Mouse (Mus musculus) Patski (cell line): ENCODE measurements around the gene Prpf38a. TPM values are rescaled to one million over a fixed set of nuclear protein-coding genes. Genes with fewer than 3 reads are reported as not detected.

Source experiments
- ATAC-seq: fragments of 100-300 bp; one replicate; pipeline ENCODE4 v1.8.0; 2021
- CTCF ChIA-PET: fragments of 350-600 bp; sonication (Branson Sonifier 250); formaldehyde crosslinking; loops from one replicate; lab custom pipeline; 2022; ENCODE audit warnings: inconsistent platforms; lab: Charles Lee
- POLR2A ChIA-PET: fragments of 350-600 bp; sonication (Branson Sonifier 250); formaldehyde crosslinking; loops from one replicate; lab custom pipeline; 2022; ENCODE audit warnings: antibody characterized with exemption, inconsistent platforms; lab: Charles Lee
- DNase-seq: peaks from one replicate; pipeline ENCODE4 v3.0.0-alpha.2; 2011; ENCODE audit warnings: low read depth, low spot score
- H3K27me3 ChIP-seq: fragments of 371-371 bp; one replicate; pipeline ENCODE4 v1.5.1; 2021
- CTCF ChIP-seq: fragments of 100-300 bp; IDR thresholded peaks from one replicate; pipeline ENCODE4 v1.5.1; 2021
- in situ Hi-C: fragments of 300-500 bp; cut with MboI; formaldehyde crosslinking; loops from 3 replicates; pipeline ENCODE4 v1.11.1; 2018; ENCODE audit warnings: low pct_unique_long_range_greater_than_20kb, mixed read lengths
- polyA plus RNA-seq: library from polyadenylated mRNA; unstranded; gene quantifications from one replicate; pipeline ENCODE4 v1.2.3, GENCODE M21; 2021

Prpf38a gene
- 37.3 TPM for polyA plus RNA-seq

DNA sequence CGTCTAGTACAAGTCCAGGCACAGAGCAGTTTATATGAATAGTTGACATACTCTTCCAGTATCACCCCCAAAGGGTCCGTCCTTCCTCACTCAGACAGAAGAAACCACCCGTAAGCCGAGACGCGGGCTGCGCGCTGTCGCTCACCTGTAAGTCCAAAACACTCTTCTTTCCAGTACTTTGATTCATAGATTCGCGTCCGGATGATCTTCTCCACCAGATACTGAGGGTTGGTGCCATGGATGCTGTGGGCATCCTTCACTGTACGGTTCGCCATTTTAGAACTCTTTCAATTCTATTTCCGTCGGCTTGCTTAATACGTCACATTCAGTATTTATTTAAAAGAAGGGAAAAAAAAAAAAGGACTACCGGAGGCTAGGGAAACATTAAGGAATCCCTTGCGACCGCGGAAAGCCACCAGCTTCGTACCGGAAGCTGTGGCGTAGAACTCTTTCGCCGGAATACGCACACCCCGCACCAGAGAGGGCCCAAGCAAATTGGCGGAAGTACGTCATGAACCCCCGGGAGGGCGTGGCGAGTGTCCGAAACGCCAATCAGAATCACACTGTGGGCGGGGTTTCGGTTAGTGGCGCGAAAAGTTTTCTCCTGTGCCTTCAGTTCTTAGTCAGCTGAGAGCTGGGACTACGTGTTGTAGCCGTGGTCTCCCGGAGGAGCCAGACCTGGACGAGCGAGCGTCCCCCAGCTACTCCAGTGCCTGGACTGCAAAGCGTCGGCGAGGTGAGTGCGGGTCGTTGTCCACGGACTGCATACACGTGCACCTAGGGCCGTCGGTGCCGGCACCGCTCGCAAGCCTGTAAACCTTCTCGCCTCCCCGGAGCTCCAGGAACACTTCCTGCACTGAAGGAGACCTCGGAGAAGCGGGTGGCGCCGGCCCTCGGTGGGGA is at the start of gene Prpf38a, which contains the start of gene Orc1:
Gene Prpf38a (minus strand): TSS at position 497 of the 903 bp plus-strand sequence.
Gene Orc1 (plus strand): TSS at position 584 of the 903 bp plus-strand sequence.
- in situ Hi-C loops: no loop called here
- peak; percentile 88 for DNase-seq
- no peak for TF ChIP-seq CTCF
- ChIA-PET CTCF (no interaction called here), POLR2A (no interaction called here)
- H3K27me3 ChIP-seq: no peaks in the 10 kb centered on the region
- peak; percentile 72 for ATAC-seq

DNA sequence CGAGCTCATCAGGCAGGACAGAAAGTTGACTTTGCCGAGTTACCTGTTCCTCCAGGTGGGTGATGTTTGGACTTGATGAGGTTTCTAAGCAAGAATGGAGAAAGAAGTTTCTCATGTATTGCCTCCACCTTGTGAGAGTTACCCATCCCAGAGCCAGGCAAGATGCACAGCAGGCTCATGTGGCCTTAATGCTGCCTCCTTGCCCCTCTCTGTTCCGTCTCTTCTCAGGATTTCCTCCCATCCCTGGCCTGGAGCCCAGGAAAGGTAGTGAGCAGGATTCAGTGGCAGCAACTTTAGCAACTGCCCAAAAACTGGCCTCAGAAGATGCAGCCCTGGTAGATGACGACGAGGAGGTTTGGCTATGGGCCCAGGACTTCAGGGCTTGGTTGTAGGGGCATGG is 47.9 kb upstream of the Prpf38a start:
- in situ Hi-C loops: no loop called here
- no peak for DNase-seq
- POLR2A ChIA-PET: no interaction called here

DNA sequence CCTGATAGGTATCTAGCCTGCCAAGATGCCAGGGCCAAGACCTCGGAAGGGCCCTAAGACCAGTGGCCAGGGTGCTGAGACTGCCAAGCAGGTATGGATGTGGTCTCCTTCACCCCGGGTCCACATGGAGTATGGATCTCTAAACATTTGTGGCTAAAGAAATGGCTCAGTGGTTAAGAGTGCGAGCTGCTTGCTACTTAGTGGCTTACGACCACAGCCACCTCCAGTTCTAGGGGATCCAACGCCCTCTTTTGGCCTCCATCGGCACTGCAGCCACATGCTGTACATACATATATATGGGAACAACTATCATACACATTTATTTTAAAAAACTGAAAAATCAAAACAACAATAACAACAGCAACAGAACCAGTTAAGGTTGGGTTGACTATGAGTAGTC is 42.4 kb upstream of the Prpf38a start:
- in situ Hi-C loops: no loop called here
- H3K27me3 ChIP-seq: no peaks in the 10 kb centered on the region
- DNase-seq (no peak), ATAC-seq (no peak)
- TF ChIP-seq CTCF: no peak
- CTCF ChIA-PET: interaction anchor here (1.5 kb wide), 1 partner anchor 9 kb away, joined by 3 read pairs; no protein-coding TSS in a partner anchor
- POLR2A ChIA-PET: no interaction called here

More for the DNA sequence above, 47.9 kb upstream of the Prpf38a start:
- CTCF ChIA-PET: no interaction called here
- TF ChIP-seq CTCF: no peak
- no peak for ATAC-seq
- H3K27me3 ChIP-seq: no peaks in the 10 kb centered on the region

DNA sequence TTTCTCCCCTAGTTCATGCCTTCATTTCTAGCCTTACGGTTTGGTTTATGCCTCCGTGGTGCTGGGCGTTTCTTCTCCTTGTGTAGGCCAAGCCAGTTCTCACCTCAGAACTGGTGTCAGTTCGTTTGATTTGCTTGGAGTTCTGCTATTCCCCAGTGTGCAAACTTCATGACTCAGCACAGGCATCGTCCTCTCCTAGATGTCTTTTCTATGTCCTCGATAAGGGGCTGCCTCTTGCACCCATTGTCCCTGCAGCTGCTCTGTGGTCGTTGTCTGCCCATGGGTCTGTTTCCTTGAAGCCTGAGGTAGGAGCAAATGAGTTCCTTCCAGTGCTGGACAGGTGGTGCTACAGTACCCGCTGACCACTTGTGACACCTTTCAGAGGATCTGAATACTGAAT is 41.4 kb upstream of the Prpf38a start:
- TF ChIP-seq CTCF: no peak
- POLR2A ChIA-PET: interaction anchor here (1.6 kb wide), 1 partner anchor 9 kb away, joined by 4 read pairs; no protein-coding TSS in a partner anchor
- ATAC-seq: no peak
- DNase-seq: no peak
- no peaks in the 10 kb centered on the region for H3K27me3 ChIP-seq
- CTCF ChIA-PET: no interaction called here
- in situ Hi-C loops: no loop called here

DNA sequence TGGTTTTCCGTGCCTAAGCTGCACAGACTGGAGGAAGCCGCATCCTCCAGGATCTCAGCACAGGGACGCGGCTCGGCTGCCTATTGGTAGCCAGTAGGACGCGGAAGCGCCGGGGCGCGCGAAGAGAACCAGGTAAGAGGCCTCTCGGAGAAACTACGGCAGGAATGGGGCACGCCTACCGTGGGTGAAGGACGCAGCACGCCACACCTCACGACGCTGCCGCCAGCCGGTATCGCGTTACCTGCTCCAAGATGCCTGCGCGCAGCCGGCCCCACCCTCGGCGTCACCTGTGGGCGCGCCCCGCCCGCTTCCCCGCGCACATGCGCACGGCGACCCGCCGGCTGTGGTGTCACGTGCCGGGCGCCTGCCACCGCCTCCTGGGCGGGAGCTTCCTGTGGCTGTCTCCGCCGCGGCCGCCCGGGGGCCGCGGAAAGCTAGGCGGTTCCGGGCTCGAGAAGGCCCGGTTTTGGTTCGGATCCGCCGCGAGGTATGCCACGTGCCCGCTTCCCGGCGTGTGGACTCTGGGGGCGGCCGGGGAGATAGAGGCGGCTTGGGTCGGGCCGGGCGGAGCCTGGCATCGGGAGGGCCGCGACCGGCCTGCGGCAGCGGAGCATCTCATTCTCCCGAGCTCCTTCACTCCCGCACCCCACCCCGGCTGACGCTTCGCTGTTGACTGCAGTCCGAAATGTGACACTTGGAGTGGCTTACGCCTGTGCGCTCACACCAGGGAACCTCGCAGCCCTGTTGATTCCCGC is 40.6 kb upstream of the Prpf38a start, which contains the start of gene Cc2d1b:
Gene Cc2d1b (plus strand): TSS at position 354 of the 755 bp plus-strand sequence.
- no peaks in the 10 kb centered on the region for H3K27me3 ChIP-seq
- ChIA-PET CTCF (interaction anchor here (0.9 kb wide), 1 partner anchor 10 kb away, joined by 3 read pairs; no protein-coding TSS in a partner anchor), POLR2A (interaction anchor here (1.6 kb wide), 1 partner anchor 10 kb away, joined by 4 read pairs; no protein-coding TSS in a partner anchor)
- in situ Hi-C loops: no loop called here
- ATAC-seq (peak; percentile 88), DNase-seq (peak; percentile 54)
- no peak for TF ChIP-seq CTCF

DNA sequence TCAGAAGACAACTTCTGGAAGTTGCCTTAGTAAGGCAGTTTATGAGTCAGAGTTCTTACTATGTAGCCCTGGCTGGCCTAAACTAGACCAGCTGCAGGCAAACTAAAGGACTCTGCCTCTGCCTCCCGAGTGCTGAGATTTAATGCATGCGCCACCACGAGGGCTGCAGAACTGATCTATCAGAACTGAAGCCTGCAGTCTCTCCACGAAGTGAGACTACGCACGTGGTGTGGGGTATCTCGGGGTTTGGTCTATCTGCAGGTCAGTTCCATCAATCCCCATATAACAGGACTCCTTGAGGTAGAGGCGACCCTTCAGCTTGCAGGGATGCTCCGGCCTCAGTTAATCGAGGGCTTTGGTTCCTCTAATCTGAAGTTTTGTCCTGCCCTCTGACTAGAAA is 40.0 kb upstream of the Prpf38a start:
- POLR2A ChIA-PET: interaction anchor here (1.6 kb wide), 1 partner anchor 11 kb away, joined by 4 read pairs; no protein-coding TSS in a partner anchor
- CTCF ChIA-PET: interaction anchor here (0.9 kb wide), 1 partner anchor 11 kb away, joined by 3 read pairs; no protein-coding TSS in a partner anchor
- no peak for TF ChIP-seq CTCF
- in situ Hi-C loops: no loop called here
- no peaks in the 10 kb centered on the region for H3K27me3 ChIP-seq
- ATAC-seq (no peak), DNase-seq (no peak)

DNA sequence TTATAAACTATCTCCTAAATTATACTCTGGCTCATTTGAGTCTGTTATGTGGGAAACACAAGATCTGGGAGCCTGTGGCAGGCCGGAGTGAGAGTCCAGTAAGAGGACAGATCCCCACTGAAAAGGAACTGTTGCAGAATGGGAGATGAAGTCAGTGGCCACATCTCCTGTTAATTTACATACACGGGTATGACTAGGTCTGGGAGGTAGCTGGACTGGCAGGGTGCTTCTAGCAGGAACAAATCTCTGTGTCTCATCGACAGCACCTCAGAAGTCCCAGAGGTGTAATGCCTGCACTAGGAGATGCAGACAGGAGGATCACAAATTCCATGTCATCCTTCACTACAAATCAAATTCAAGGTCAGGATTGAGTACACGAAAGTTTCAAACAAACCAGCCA is 39.5 kb upstream of the Prpf38a start:
- ChIA-PET CTCF (no interaction called here), POLR2A (no interaction called here)
- DNase-seq (no peak), ATAC-seq (no peak)
- TF ChIP-seq CTCF: no peak
- in situ Hi-C loops: no loop called here
- H3K27me3 ChIP-seq: no peaks in the 10 kb centered on the region

DNA sequence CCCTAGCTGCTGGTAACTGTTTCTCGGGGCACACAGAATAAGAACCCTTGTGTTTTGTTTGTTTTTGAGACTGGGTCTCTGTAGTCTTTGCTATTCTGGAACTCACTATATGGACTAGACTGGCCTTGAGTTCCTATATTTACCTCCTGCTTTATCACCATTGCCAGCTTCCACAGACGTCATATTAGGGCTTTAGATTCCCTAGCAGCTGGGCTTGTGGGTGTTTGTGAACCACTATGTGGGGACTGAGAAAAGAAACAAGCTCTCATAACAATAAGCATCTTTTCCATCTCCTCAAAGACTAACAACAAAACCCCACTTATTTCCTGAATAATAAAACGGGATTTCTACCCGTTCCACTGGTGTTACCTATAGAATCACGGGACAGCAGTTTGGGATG is 31.8 kb upstream of the Prpf38a start:
- TF ChIP-seq CTCF: no peak
- CTCF ChIA-PET: no interaction called here

DNA sequence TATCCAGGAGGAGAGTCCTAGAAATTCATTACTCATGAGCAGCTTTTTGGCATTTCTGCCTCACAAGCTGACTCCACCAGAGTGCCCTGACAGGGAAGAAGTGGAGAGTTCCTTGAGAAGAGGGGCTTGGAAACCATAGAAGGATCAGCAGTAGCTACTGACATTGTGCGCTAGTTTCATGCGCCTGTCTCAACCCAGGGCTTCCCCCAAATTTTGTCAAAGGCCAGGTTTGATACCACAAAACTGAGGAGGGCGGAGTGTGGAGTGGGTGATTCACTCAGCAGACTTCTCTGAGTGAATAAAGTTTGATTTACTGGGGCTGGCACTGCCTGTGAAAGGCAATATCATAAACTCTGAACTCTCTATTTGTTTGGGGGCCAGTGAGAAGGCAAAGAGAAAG is 29.5 kb upstream of the Prpf38a start:
- in situ Hi-C loops: no loop called here
- no peaks in the 10 kb centered on the region for H3K27me3 ChIP-seq
- no peak for DNase-seq
- ChIA-PET POLR2A (no interaction called here), CTCF (interaction anchor here (1.3 kb wide), 1 partner anchor 8 kb away, joined by 5 read pairs; no protein-coding TSS in a partner anchor)
- no peak for TF ChIP-seq CTCF
- ATAC-seq: no peak

More for the DNA sequence above, 31.8 kb upstream of the Prpf38a start:
- H3K27me3 ChIP-seq: no peaks in the 10 kb centered on the region
- POLR2A ChIA-PET: interaction anchor here (0.6 kb wide), 1 partner anchor 26 kb away, joined by 4 read pairs; no protein-coding TSS in a partner anchor
- DNase-seq (no peak), ATAC-seq (no peak)
- in situ Hi-C loops: no loop called here

DNA sequence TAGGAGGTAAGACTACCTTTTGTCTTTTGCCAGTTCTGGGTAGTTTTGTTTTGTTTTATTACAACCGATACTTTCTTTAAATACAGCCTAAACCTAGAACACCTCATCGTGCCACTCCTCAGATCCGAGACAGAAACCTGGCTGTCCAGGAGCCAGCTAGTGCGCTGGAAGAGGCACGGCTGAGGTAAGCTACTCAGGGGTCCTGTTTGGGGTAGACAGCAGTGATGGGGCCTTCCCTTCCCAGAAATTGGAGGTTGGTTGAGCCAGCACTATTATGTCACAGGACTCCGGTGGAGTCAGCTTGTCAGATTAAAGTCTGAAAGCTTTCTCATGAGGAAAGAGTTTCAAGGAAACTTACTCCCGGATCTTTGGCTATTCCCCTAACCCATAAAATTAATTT is 22.7 kb upstream of the Prpf38a start:
- no peak for TF ChIP-seq CTCF
- in situ Hi-C loops: no loop called here
- ATAC-seq (no peak), DNase-seq (no peak)
- ChIA-PET CTCF (no interaction called here), POLR2A (no interaction called here)
- H3K27me3 ChIP-seq: no peaks in the 10 kb centered on the region
